Mouse (Mus musculus) forebrain, embryonic 10.5 days (tissue): Measurements from ENCODE around the gene Rnf167. TPM values are rescaled to one million over a fixed set of nuclear protein-coding genes. Genes with fewer than 3 reads are reported as not detected.

Source experiments
- DNase-seq: peaks from one replicate; pipeline ENCODE4 v3.0.0-alpha.2; 2017; ENCODE audit warnings: low spot score; ENCODE audit errors: extremely low spot score
- H3K27ac ChIP-seq: fragments of 300-500 bp; sonication (generic); 2 replicates; pipeline ENCODE4 v1.5.1; 2016; ENCODE audit warnings: mild to moderate bottlenecking
- H3K27me3 ChIP-seq: fragments of 300-500 bp; sonication (generic); 2 replicates; pipeline ENCODE4 v1.6.1; 2016; ENCODE audit warnings: mild to moderate bottlenecking; ENCODE audit not compliant: poor library complexity, severe bottlenecking
- H3K36me3 ChIP-seq: fragments of 300-500 bp; sonication (generic); replicated peaks from 2 replicates; pipeline ENCODE4 v1.6.1; 2016; ENCODE audit warnings: mild to moderate bottlenecking, moderate library complexity
- H3K4me1 ChIP-seq: fragments of 300-500 bp; sonication (generic); 2 replicates; pipeline ENCODE4 v1.6.1; 2016
- H3K4me3 ChIP-seq: fragments of 300-500 bp; sonication (generic); 2 replicates; pipeline ENCODE4 v1.5.1; 2016; ENCODE audit warnings: mild to moderate bottlenecking, moderate library complexity
- H3K9me3 ChIP-seq: fragments of 300-500 bp; sonication (generic); 2 replicates; pipeline ENCODE4 v1.6.1; 2016; ENCODE audit warnings: mild to moderate bottlenecking, moderate library complexity
- WGBS: fragments of 180-500 bp; shearing (Covaris S2); methylation state at CpG from one replicate; pipeline ENCODE4 v1.1.7; 2016; 5-methylcytosine and 5-hydroxymethylcytosine counted together
- polyA plus RNA-seq: library from polyadenylated mRNA; unstranded; fragments of >200 nt; fragmentation: Nextera tagmentation; extraction: Ambion mirVana; gene quantifications from 2 replicates; pipeline ENCODE4 v1.2.1, GENCODE M21; 2016

Rnf167 gene
- polyA plus RNA-seq: 71.3 and 79.9 TPM in 2 replicates

GRCm38 (mm10) chr11:70646691-70647650, at the start of gene Rnf167, which contains the start of gene Slc25a11:
Gene Rnf167 (plus strand): TSS chr11:70647235.
Gene Slc25a11 (minus strand): TSS chr11:70647479.
- peaks cover 56% of the 10 kb centered on the region for H3K4me1 ChIP-seq
- H3K36me3 ChIP-seq: peaks cover 72% of the 10 kb centered on the region
- peak within 1 kb of the TSS; percentile 95 for H3K27ac ChIP-seq
- no peaks in the 10 kb centered on the region for H3K9me3 ChIP-seq
- no peaks in the 10 kb centered on the region for H3K27me3 ChIP-seq
- peak; percentile 97 for DNase-seq
- H3K4me3 ChIP-seq: peak within 1 kb of the TSS; percentile 84
- under 1% methylated on average over 63 of the region's 63 CpGs for WGBS

- no peak overlapping the region for H3K27ac ChIP-seq
- H3K9me3 ChIP-seq: no peaks in the 10 kb centered on the region
- peaks cover 16% of the 10 kb centered on the region for H3K4me1 ChIP-seq
- 82% methylated on average over 6 of the region's 6 CpGs for WGBS
- no peaks in the 10 kb centered on the region for H3K27me3 ChIP-seq
- H3K36me3 ChIP-seq: peaks cover 43% of the 10 kb centered on the region
- DNase-seq: no peak
- no peak overlapping the region for H3K4me3 ChIP-seq
Measured at GRCm38 (mm10) chr11:70597301-70597700, 49.7 kb upstream of the Rnf167 start.

- Histone ChIP-seq H3K4me1 (peaks cover 16% of the 10 kb centered on the region), H3K4me3 (no peak overlapping the region), H3K9me3 (no peaks in the 10 kb centered on the region), H3K27ac (no peak overlapping the region), H3K27me3 (no peaks in the 10 kb centered on the region), H3K36me3 (peaks cover 55% of the 10 kb centered on the region)
- DNase-seq: no peak
- WGBS: 88% methylated on average over 9 of the region's 9 CpGs
Measured at GRCm38 (mm10) chr11:70598451-70598953, 48.5 kb upstream of the Rnf167 start.

DNA sequence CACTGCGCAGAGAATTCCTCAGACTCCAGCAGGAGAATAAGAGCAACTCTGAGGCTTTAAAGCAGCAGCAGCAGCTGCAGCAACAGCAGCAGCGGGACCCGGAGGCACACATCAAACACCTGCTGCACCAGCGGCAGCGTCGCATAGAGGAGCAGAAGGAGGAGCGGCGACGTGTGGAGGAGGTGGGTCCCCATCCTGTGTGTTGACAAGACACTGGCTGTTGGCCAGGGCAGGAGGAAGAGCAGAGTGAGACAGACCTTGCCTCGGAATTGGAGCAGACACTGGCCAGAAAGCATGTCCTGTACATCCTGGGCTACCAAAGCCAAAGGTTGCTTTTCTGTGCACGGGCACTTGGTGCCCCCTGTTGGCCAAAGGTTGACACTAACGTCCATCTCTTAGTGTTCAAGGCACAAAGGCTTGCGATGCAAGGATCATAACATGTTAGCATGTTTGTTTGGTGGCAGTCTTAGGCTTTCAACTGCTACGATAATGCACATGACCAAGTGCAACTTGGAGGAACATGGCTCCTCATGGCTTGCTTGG, 41.9 kb upstream of the Rnf167 start:
- H3K4me1 ChIP-seq: no peaks in the 10 kb centered on the region
- H3K4me3 ChIP-seq: no peak overlapping the region
- DNase-seq: peak; percentile 66
- H3K27ac ChIP-seq: no peak overlapping the region
- H3K36me3 ChIP-seq: peaks cover 89% of the 10 kb centered on the region
- H3K9me3 ChIP-seq: no peaks in the 10 kb centered on the region
- H3K27me3 ChIP-seq: no peaks in the 10 kb centered on the region
- 71% methylated on average over 14 of the region's 14 CpGs for WGBS

GRCm38 (mm10) chr11:70606717-70607116, 40.3 kb upstream of the Rnf167 start:
- H3K27ac ChIP-seq: 0 out of 2 replicates have a peak overlapping the region, but pooled peaks have one; percentile 2
- no peak for DNase-seq
- no peak overlapping the region for H3K4me3 ChIP-seq
- H3K4me1 ChIP-seq: no peaks in the 10 kb centered on the region
- peaks cover 100% of the 10 kb centered on the region for H3K36me3 ChIP-seq
- no peaks in the 10 kb centered on the region for H3K9me3 ChIP-seq
- WGBS: 77% methylated on average over 12 of the region's 12 CpGs
- H3K27me3 ChIP-seq: no peaks in the 10 kb centered on the region

GRCm38 (mm10) chr11:70607611-70608010, 39.4 kb upstream of the Rnf167 start:
- WGBS: 94% methylated on average over 9 of the region's 9 CpGs

GRCm38 (mm10) chr11:70608381-70609066, 38.5 kb upstream of the Rnf167 start:
- Histone ChIP-seq H3K36me3 (peaks cover 100% of the 10 kb centered on the region), H3K27ac (no peak overlapping the region), H3K27me3 (no peaks in the 10 kb centered on the region), H3K9me3 (no peaks in the 10 kb centered on the region), H3K4me1 (no peaks in the 10 kb centered on the region), H3K4me3 (no peak overlapping the region)
- no peak for DNase-seq
- WGBS: 89% methylated on average over 26 of the region's 26 CpGs

More at GRCm38 (mm10) chr11:70607611-70608010, 39.4 kb upstream of the Rnf167 start:
- DNase-seq: no peak
- Histone ChIP-seq H3K27ac (no peak overlapping the region), H3K27me3 (no peaks in the 10 kb centered on the region), H3K36me3 (peaks cover 100% of the 10 kb centered on the region), H3K4me1 (no peaks in the 10 kb centered on the region), H3K4me3 (no peak overlapping the region), H3K9me3 (no peaks in the 10 kb centered on the region)

GRCm38 (mm10) chr11:70610752-70611151, 36.3 kb upstream of the Rnf167 start:
- no peak overlapping the region for H3K27ac ChIP-seq
- H3K36me3 ChIP-seq: peaks cover 83% of the 10 kb centered on the region
- H3K4me1 ChIP-seq: peaks cover 12% of the 10 kb centered on the region
- no peak for DNase-seq
- H3K27me3 ChIP-seq: peaks cover 6% of the 10 kb centered on the region
- 86% methylated on average over 4 of the region's 4 CpGs for WGBS
- H3K9me3 ChIP-seq: no peaks in the 10 kb centered on the region
- H3K4me3 ChIP-seq: no peak overlapping the region

GRCm38 (mm10) chr11:70612505-70612904, 34.5 kb upstream of the Rnf167 start:
- no peak for DNase-seq
- H3K4me1 ChIP-seq: peaks cover 19% of the 10 kb centered on the region
- no peak overlapping the region for H3K4me3 ChIP-seq
- 77% methylated on average over 7 of the region's 7 CpGs for WGBS
- no peaks in the 10 kb centered on the region for H3K9me3 ChIP-seq
- no peak overlapping the region for H3K27ac ChIP-seq
- H3K27me3 ChIP-seq: peaks cover 21% of the 10 kb centered on the region
- peaks cover 65% of the 10 kb centered on the region for H3K36me3 ChIP-seq

- H3K27ac ChIP-seq: peak overlapping the region; percentile 76
- WGBS: 2% methylated on average over 17 of the region's 17 CpGs
Measured at GRCm38 (mm10) chr11:70615074-70615473, 32.0 kb upstream of the Rnf167 start.

GRCm38 (mm10) chr11:70615516-70616093, 31.4 kb upstream of the Rnf167 start, which contains the start of gene 4930544D05Rik:
Gene 4930544D05Rik (plus strand): TSS chr11:70615848.
- Histone ChIP-seq H3K36me3 (peaks cover 34% of the 10 kb centered on the region), H3K27ac (peak within 1 kb of the TSS; percentile 76), H3K4me1 (peaks cover 19% of the 10 kb centered on the region), H3K4me3 (peak within 1 kb of the TSS; percentile 51), H3K9me3 (no peaks in the 10 kb centered on the region), H3K27me3 (peaks cover 21% of the 10 kb centered on the region)
- DNase-seq: no peak
- 11% methylated on average over 21 of the region's 21 CpGs for WGBS

More at GRCm38 (mm10) chr11:70615074-70615473, 32.0 kb upstream of the Rnf167 start:
- Histone ChIP-seq H3K36me3 (peaks cover 40% of the 10 kb centered on the region), H3K4me1 (peaks cover 19% of the 10 kb centered on the region), H3K4me3 (peak overlapping the region; percentile 51), H3K27me3 (peaks cover 21% of the 10 kb centered on the region), H3K9me3 (no peaks in the 10 kb centered on the region)
- peak; percentile 32 for DNase-seq

DNA sequence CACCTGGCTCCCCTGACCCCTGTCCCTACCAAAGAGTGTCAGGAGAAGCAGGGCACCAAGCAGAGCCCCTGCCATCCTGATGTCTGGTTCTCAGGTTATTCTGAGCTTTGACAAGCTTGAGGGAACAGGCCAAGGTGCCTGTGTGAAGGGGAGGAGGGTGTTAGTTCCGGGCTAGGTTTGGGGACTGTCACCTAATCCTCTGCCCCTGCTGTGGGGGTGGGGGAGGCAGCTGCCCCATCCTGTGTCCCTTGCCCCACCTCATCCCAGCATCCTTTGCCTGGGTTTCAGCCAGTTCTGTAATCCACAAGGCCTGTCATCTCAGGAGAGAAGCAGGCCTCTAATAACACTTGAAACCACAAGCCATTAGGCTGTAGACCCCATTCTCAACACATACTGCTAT, 27.9 kb upstream of the Rnf167 start, which contains the start of gene Chrne:
Gene Chrne (minus strand): TSS at position 116 of the 400 bp plus-strand sequence.
- peaks cover 19% of the 10 kb centered on the region for H3K4me1 ChIP-seq
- H3K27me3 ChIP-seq: peaks cover 21% of the 10 kb centered on the region
- H3K36me3 ChIP-seq: no peaks in the 10 kb centered on the region
- WGBS: 68% methylated on average over 1 of the region's 1 CpGs
- no peak within 1 kb of the TSS for H3K27ac ChIP-seq
- no peak for DNase-seq
- H3K4me3 ChIP-seq: no peak within 1 kb of the TSS
- no peaks in the 10 kb centered on the region for H3K9me3 ChIP-seq
